Mouse (Mus musculus): ENCODE results near the gene Rab29.

The Rab29 gene

DNA sequence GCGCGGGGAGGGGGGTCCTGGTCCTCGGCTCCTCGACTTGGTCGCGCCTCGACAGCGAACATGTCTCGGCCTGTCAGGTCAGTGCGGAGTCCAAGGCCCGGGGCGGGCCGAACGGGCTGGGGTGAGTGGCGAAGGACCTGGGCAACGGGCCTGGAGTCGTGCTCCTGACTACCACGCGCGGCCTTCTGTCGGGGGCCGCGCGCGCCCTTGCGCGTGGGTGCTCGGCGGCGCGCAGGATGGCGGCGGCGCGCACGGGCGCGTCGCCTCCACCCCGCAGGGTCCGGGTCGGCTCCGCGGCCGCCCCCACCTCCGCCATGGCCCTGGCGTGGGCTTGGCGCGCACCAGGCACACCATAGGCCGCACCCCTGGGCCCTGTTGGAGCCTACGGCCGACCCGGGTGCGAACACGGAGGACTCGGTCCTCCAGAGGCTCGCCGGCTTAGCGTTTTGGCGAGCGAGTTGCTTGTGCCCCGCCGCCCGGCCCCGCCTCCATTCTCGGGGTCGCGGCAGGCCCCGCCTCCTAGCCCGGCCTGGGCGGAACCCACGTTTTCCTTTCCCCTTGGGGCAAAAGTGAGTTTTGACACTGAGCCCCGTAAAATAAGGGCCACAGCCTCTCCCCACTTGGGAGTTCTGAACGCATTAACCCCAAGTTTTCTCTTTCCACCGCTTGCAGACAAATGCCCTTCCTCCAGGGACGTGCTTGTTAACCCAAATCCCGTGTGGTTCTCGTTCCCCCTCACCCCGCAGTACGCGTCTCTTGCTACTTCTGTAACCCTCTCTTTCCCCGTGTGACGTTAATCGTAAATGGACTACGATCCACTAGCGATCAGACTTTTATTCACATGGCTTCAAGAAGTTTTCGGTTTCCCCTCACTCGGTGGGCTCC lies 43.9 kb downstream of the Rab29 start:
- in situ Hi-C loops (cut with MboI; ENCODE audit: low pct_unique_long_range_greater_than_20kb in 1 of 2, low sequenced_read_pairs in 2 of 2, unreplicated experiment in 1 of 2), result no loop called here

DNA sequence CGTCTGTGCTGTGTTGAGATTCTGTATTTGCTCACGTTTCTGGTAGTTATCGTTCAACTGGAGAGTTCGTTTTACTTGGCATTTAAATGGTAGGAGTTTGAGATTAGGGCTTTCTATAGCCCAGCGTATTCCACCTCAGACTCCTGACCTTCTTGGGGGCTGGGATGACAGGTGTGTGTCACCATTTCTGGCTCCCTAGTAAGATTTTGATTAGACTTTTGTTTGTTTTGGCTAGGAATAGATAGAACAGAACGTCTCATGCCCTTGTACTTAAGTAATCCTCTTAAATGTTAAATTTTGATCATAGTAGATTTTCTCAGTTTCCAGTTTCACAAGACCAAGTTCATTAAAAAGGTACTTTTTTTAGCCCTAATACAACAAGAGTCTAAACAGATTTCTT lies 50.6 kb downstream of the Rab29 start:
- in situ Hi-C loops (cut with MboI; ENCODE audit: low pct_unique_long_range_greater_than_20kb in 1 of 2, low sequenced_read_pairs in 2 of 2, unreplicated experiment in 1 of 2), result no loop called here

DNA sequence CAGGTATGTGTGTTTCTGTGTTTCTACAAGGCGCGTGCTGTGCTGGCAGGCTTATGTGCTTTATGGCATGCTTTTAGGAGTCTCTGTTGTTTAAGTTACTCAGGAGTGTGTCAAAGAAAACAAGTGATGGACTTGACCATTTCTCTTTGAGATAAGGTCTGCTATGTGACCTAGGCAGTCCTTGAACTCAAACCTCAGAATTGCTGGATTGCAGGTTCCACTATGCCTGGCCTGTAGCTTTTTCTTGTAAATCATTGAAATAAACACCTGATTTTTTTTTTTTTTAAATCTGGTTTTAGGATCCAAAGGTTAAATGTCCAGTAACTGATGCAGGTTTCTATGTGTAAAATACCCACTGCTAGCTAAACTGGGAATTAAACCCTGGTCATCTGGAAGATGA lies 52.0 kb downstream of the Rab29 start:
- in situ Hi-C loops (cut with MboI; ENCODE audit: low pct_unique_long_range_greater_than_20kb in 1 of 2, low sequenced_read_pairs in 2 of 2, unreplicated experiment in 1 of 2), result no loop called here

DNA sequence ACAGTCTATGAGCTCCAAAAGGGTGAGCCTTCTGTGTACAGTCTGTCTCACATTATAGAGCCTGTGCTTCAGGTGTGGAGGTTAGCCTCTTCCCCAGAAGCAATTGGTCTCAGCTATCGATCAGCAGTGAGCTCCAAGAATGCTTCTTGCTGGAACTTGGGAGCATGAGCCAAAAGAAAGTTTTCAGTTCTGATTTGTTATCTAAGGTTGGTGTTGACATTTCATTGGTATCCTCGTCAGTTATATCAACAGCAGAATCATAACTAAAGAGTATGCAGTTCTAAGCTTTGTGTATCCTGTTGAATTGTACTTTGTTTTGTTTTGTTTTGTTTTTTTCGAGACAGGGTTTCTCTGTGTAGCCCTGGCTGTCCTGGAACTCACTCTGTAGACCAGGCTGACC lies 55.1 kb downstream of the Rab29 start:
- in situ Hi-C loops (cut with MboI; ENCODE audit: low pct_unique_long_range_greater_than_20kb in 1 of 2, low sequenced_read_pairs in 2 of 2, unreplicated experiment in 1 of 2), result no loop called here
